Mouse (Mus musculus) liver, postnatal 0 days (tissue): ENCODE measurements at regions not wholly inside any gene's neighbourhood (a gene's known extent, or its start where the extent isn't known, plus 50 kb on each side); places are given as distances from the start of the nearest gene placed in this dataset.
"Not testable (repeated sequence)": the region's sequence is repeated elsewhere in the genome, so short reads cannot be mapped to it uniquely, and the experiment has no call there.

ENCODE experiments used
- ATAC-seq: fragments of 200-750 bp; cut with Nextera tagmentation; 2 replicates; pipeline ENCODE4 v1.8.0; 2017; ENCODE audit warnings: mild to moderate bottlenecking, moderate library complexity
- DNase-seq: peaks from one replicate; pipeline ENCODE4 v3.0.0-alpha.2; 2016
- H3K27ac ChIP-seq: fragments of 300-500 bp; sonication (generic); 2 replicates; pipeline ENCODE4 v1.5.1; 2014; ENCODE audit warnings: antibody characterized with exemption, moderate library complexity, mild to moderate bottlenecking, low read depth
- H3K27me3 ChIP-seq: fragments of 300-500 bp; sonication (generic); 2 replicates; pipeline ENCODE4 v1.6.1; 2014; ENCODE audit warnings: low read length, control low read depth, mixed read lengths; ENCODE audit not compliant: insufficient read depth
- H3K36me3 ChIP-seq: fragments of 300-500 bp; sonication (generic); replicated peaks from 2 replicates; pipeline ENCODE4 v1.6.1; 2014; ENCODE audit warnings: mild to moderate bottlenecking, control low read depth, low read length, moderate library complexity, mixed read lengths; ENCODE audit not compliant: insufficient read depth
- H3K4me1 ChIP-seq: fragments of 300-500 bp; sonication (generic); 2 replicates; pipeline ENCODE4 v1.6.1; 2014; ENCODE audit warnings: antibody characterized with exemption, mild to moderate bottlenecking, control low read depth; ENCODE audit not compliant: insufficient read depth
- H3K4me2 ChIP-seq: fragments of 300-500 bp; sonication (generic); 2 replicates; pipeline ENCODE4 v1.6.1; 2014; ENCODE audit warnings: low read depth, mild to moderate bottlenecking, low read length, moderate library complexity, mixed read lengths
- H3K4me3 ChIP-seq: fragments of 300-500 bp; sonication (generic); 2 replicates; pipeline ENCODE4 v1.5.1; 2014; ENCODE audit warnings: low read depth, low read length
- H3K9ac ChIP-seq: fragments of 300-500 bp; sonication (generic); replicated peaks from 2 replicates; pipeline ENCODE4 v1.6.1; 2014; ENCODE audit warnings: mild to moderate bottlenecking, moderate library complexity
- H3K9me3 ChIP-seq: fragments of 300-500 bp; sonication (generic); 2 replicates; pipeline ENCODE4 v1.6.1; 2016; ENCODE audit warnings: mild to moderate bottlenecking, control low read depth, low read length, mixed read lengths
- CTCF ChIP-seq: sonication (generic); IDR thresholded peaks from 2 replicates; pipeline ENCODE4 v1.5.1; 2016; ENCODE audit warnings: antibody characterized with exemption, low read depth
- EP300 ChIP-seq: IDR thresholded peaks from 2 replicates; pipeline ENCODE4 v1.6.1; 2016; ENCODE audit warnings: antibody characterized with exemption, low read depth, mild to moderate bottlenecking
- WGBS: fragments of 180-500 bp; shearing (Covaris S2); extraction: QIAGEN DNeasy Blood & Tissue Kit; methylation state at CpG from one replicate; pipeline ENCODE4 v1.1.7; 2014; ENCODE audit not compliant: insufficient replicate concordance; 5-methylcytosine and 5-hydroxymethylcytosine counted together

DNA sequence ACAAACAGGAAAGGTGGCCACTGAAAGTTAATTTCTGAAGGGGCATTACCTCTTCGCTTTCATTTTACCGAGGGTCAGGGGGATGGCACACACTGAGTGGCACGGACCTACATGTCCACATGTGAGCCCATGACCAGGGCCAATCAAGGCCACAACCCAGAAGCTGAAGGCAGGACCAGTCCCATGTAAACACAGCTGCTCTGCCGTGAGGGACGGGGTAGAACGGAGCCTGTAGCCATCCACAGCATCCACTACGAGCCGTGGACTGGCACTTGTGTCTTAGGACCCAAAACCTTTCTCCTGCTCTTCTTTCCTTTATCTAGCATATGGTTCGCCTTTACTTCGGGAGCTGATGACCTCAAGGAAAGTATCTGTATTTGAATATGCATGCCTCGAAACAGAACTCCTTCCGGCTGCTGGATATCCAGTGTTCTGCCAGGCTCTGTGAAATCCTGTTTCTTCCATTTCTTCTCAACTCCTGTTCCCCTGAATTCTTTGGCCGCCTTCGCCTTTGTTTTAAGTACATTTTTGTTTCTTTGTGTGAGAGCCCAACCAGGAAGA is 101.9 kb upstream of the Klf3 start:
- no peaks in the 10 kb centered on the region for H3K36me3 ChIP-seq
- H3K27ac ChIP-seq: peak overlapping the region; percentile 64
- peaks cover 21% of the 10 kb centered on the region for H3K4me1 ChIP-seq
- ATAC-seq: no peak
- 71% methylated on average over 14 of the region's 14 CpGs for WGBS
- H3K9me3 ChIP-seq: no peaks in the 10 kb centered on the region
- H3K4me2 ChIP-seq: peak overlapping the region; percentile 60
- H3K9ac ChIP-seq: peak overlapping the region; percentile 39; the same call in 1 of the 2 replicates
- TF ChIP-seq CTCF (no peak), EP300 (no peak)
- no peaks in the 10 kb centered on the region for H3K27me3 ChIP-seq
- no peak for DNase-seq
- no peak overlapping the region for H3K4me3 ChIP-seq

DNA sequence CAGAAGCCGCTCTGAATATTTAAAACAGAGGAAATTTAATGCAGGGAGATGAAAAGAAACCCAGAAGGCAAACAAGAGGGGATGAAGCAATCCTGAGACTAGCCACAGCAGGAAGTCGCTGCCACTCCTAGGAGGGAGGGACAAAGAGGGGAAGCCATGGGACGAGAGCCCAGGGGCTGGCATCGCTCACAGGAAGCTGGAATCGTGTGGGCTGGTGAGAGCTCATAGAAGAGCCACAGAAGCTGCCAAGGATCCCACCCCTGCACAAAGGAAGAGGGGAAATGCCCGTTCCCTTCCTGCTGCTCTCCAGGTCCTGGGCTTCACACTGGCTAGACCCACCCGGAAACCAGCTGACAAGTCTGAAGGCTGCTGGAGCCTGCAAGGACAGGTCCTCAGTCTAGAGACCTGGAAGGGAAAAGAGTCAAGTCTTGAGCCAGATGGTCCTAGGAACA is 101.4 kb upstream of the Klf3 start:
- H3K9ac ChIP-seq: peak overlapping the region; percentile 39
- TF ChIP-seq EP300: no peak
- no peak for TF ChIP-seq CTCF
- H3K27me3 ChIP-seq: no peaks in the 10 kb centered on the region
- DNase-seq (peak; percentile 49), ATAC-seq (peak; percentile 67)
- H3K4me1 ChIP-seq: peaks cover 21% of the 10 kb centered on the region
- H3K36me3 ChIP-seq: no peaks in the 10 kb centered on the region
- peak overlapping the region; percentile 64 for H3K27ac ChIP-seq
- H3K4me2 ChIP-seq: peak overlapping the region; percentile 60
- H3K9me3 ChIP-seq: no peaks in the 10 kb centered on the region
- WGBS: 10% methylated on average over 7 of the region's 7 CpGs
- peak overlapping the region; percentile 18 for H3K4me3 ChIP-seq

DNA sequence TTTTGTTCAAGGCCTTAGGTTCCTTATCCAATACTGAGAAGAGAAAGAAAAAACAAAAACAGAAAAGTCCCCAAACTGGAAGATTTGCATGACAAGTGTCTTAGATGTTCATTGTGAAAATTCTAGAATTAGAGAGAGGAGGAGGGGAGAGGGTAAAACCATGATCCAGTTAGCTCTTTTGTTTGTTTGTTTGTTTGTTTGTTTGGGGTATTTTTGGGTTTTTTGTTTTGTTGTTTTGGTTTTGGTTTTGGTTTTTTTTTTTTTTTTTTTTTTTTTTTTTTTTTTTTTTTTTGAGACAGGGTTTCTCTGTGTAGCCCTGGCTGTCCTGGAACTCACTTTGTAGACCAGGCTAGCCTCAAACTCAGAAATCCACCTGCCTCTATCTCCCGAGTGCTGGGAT is 100.8 kb upstream of the Klf3 start:
- H3K4me1 ChIP-seq: peaks cover 21% of the 10 kb centered on the region
- not testable (repeated sequence) for H3K9ac ChIP-seq, H3K27me3 ChIP-seq, H3K4me3 ChIP-seq, DNase-seq, H3K36me3 ChIP-seq, H3K4me2 ChIP-seq, H3K9me3 ChIP-seq, ATAC-seq
- 65% methylated on average over 1 of the region's 1 CpGs for WGBS
- peak overlapping the region; percentile 64 for H3K27ac ChIP-seq

DNA sequence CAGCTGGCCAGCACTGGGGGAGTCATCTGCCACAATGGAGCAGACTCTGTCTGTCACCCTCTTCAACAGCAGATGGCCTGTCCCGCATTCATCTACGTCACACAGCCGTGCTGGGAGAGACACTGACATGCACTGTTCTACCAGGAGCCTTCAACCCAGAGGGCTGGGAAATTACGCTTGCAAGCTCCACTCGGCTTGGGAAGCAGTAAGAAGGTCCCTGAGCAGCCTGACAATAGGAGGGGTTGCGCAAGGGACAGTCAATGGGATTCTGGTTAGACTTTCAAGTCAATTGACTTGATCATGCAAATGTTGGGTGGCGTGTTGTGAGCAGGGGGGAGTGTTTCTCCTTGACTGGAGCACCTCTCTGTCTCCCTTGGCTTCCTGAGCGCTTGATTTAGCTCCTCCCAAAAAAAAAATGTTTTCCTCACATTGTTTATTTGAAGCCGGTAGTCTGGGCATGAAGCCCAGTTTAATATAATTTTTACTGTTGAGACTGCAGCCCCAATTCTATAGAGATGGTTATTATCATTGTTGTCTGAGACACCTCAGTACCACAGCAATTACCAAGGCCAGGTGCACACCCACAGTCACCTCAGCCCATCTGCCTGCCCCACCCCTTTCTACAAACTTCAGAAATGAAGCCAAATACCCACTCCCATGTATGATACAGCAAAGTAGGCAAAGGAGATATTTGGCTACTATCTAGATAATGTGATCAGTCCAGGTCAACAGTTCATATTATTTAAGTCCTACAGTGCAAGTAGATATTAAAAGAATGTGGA is 99.9 kb upstream of the Klf3 start:
- Histone ChIP-seq H3K27me3 (no peaks in the 10 kb centered on the region), H3K4me3 (no peak overlapping the region), H3K4me1 (peaks cover 21% of the 10 kb centered on the region), H3K9me3 (no peaks in the 10 kb centered on the region), H3K27ac (no peak overlapping the region), H3K36me3 (no peaks in the 10 kb centered on the region), H3K9ac (no peak overlapping the region), H3K4me2 (no peak overlapping the region)
- no peak for TF ChIP-seq EP300
- no peak for TF ChIP-seq CTCF
- DNase-seq (peak; percentile 24), ATAC-seq (no peak)
- WGBS: 60% methylated on average over 9 of the region's 9 CpGs

DNA sequence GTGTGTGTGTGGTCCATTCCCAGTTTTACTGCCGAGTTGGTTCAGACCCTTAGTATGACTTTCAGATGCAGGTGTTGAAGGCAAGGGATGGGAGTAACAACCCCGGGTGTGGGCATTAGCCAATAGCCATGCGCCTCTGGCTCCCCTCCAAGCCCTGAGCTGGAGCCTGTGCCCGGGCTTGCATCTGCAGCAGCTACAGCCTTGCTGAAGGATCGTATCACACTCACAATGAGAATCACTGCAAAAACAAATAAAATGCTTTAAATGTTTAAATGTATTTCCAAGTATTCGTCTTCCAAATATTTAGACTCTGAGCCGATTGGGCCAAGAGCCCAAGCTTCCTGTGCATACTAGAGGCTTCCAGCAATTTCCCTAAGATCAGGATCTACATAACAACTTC is 99.0 kb upstream of the Klf3 start:
- Histone ChIP-seq H3K9me3 (no peaks in the 10 kb centered on the region), H3K9ac (no peak overlapping the region), H3K36me3 (no peaks in the 10 kb centered on the region), H3K4me3 (no peak overlapping the region), H3K27ac (no peak overlapping the region), H3K4me1 (peaks cover 16% of the 10 kb centered on the region), H3K27me3 (no peaks in the 10 kb centered on the region), H3K4me2 (no peak overlapping the region)
- DNase-seq (no peak), ATAC-seq (no peak)
- TF ChIP-seq CTCF: no peak
- no peak for TF ChIP-seq EP300
- WGBS: 70% methylated on average over 7 of the region's 7 CpGs

DNA sequence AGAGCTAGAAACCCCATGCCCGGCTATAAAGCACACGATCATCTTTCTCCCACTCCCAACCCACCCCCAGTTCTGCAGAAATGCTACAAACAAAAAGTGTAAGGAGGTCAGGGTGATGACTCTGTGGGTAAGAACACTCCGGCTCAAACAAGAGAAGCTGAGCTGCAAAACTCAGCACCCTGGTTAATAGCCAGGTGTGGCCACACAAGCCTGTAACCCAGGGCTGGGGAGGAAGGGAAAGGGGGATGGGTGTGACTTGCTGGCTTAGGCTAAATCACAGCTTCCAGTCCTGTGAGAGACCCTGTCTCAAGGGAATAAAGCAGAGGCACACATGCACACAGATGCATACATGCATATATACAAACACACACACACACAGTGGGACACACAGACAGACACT is 96.6 kb upstream of the Klf3 start:
- Histone ChIP-seq H3K27ac (no peak overlapping the region), H3K27me3 (no peaks in the 10 kb centered on the region), H3K4me2 (no peak overlapping the region), H3K4me3 (no peak overlapping the region), H3K9me3 (no peaks in the 10 kb centered on the region), H3K4me1 (peaks cover 17% of the 10 kb centered on the region), H3K9ac (no peak overlapping the region), H3K36me3 (no peaks in the 10 kb centered on the region)
- DNase-seq (no peak), ATAC-seq (no peak)
- WGBS: 81% methylated on average over 3 of the region's 3 CpGs
- TF ChIP-seq CTCF (no peak), EP300 (no peak)

DNA sequence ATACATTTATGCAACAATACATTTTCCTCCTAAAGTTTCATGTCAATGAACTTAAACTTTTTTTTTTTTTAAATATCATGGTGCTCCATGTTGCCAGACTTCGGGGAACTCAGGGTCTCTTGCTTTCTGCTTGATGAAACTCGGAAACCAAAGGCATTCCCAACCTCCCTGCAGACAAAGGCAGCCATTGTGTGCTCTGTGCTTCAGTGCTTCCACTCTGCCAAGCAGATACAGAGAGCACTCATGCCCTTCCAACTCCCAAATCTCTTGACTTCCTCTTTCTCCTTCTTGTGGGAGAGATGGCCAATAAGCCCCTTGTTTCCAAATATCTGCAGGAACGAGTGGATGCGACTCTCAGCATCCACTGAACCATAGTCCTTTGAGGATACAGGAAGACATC is 94.0 kb upstream of the Klf3 start:
- DNase-seq (no peak), ATAC-seq (no peak)
- WGBS: 69% methylated on average over 4 of the region's 4 CpGs
- no peaks in the 10 kb centered on the region for H3K27me3 ChIP-seq
- TF ChIP-seq EP300 (no peak), CTCF (no peak)
- no peak overlapping the region for H3K4me2 ChIP-seq
- H3K36me3 ChIP-seq: no peaks in the 10 kb centered on the region
- H3K9ac ChIP-seq: no peak overlapping the region
- peaks cover 6% of the 10 kb centered on the region; the same call in 1 of the 2 replicates for H3K4me1 ChIP-seq
- H3K4me3 ChIP-seq: no peak overlapping the region
- H3K9me3 ChIP-seq: no peaks in the 10 kb centered on the region
- H3K27ac ChIP-seq: no peak overlapping the region
